Mouse (Mus musculus) myocyte (in vitro differentiated cells): ENCODE measurements at regions not wholly inside any gene's neighbourhood (a gene's known extent, or its start where the extent isn't known, plus 50 kb on each side); places are given as distances from the start of the nearest gene placed in this dataset.
A peak's percentile ranks its signal among the peaks of the same experiment; 100 is the strongest.

ENCODE experiments used
- H3K27me3 ChIP-seq: one replicate; pipeline ENCODE4 v1.6.1; 2011; ENCODE audit not compliant: control insufficient read depth, insufficient read depth, insufficient read length
- H3K36me3 ChIP-seq: one replicate; pipeline ENCODE4 v1.6.1; 2011; ENCODE audit not compliant: control insufficient read depth, insufficient read depth
- H3K4me2 ChIP-seq: one replicate; pipeline ENCODE4 v1.6.1; 2011; ENCODE audit warnings: low read depth, control low read depth
- H3K4me3 ChIP-seq: one replicate; pipeline ENCODE4 v1.5.1; 2011; ENCODE audit warnings: mild to moderate bottlenecking, control low read depth, moderate library complexity
- H3K79me2 ChIP-seq: one replicate; pipeline ENCODE4 v1.6.1; 2011; ENCODE audit not compliant: control insufficient read depth, insufficient read depth
- H3ac ChIP-seq: one replicate; pipeline ENCODE4 v1.6.1; 2011; ENCODE audit not compliant: control insufficient read depth, insufficient read length
- CEBPB ChIP-seq: IDR thresholded peaks from 2 replicates; pipeline ENCODE4 v1.6.1; 2011; ENCODE audit warnings: mild to moderate bottlenecking, moderate library complexity; ENCODE audit not compliant: poor library complexity, insufficient read depth, severe bottlenecking
- E2F4 ChIP-seq: IDR thresholded peaks from one replicate; pipeline ENCODE4 v1.6.1; 2011; ENCODE audit warnings: mild to moderate bottlenecking, control low read depth, moderate library complexity; ENCODE audit not compliant: insufficient read depth
- MAX ChIP-seq: IDR thresholded peaks from one replicate; pipeline ENCODE4 v1.6.1; 2011; ENCODE audit warnings: low read depth, mild to moderate bottlenecking, control low read depth
- MYOD1 ChIP-seq, 3 experiments: IDR thresholded peaks; one replicate each; pipeline ENCODE4 v1.6.1; 2011; ENCODE audit warnings: control low read depth in 2 of 3, low read depth in 2 of 3, mild to moderate bottlenecking in 2 of 3, moderate library complexity in 1 of 3; ENCODE audit not compliant: insufficient read length in 2 of 3, control insufficient read depth in 1 of 3
- MYOG ChIP-seq, 3 experiments: IDR thresholded peaks; one replicate each; pipeline ENCODE4 v1.6.1; 2011; ENCODE audit warnings: control low read depth in 2 of 3, low read depth in 2 of 3, mild to moderate bottlenecking in 2 of 3; ENCODE audit not compliant: insufficient read length in 2 of 3, control insufficient read depth in 1 of 3, insufficient read depth in 1 of 3
- POLR2A ChIP-seq: IDR thresholded peaks from one replicate; pipeline ENCODE4 v1.6.1; 2011; ENCODE audit warnings: low read depth, mild to moderate bottlenecking, control low read depth, moderate library complexity; ENCODE audit not compliant: insufficient read length
- POLR2AphosphoS2 ChIP-seq: IDR thresholded peaks from one replicate; pipeline ENCODE4 v1.6.1; 2011; ENCODE audit warnings: low read depth, control low read depth; ENCODE audit not compliant: insufficient read length
- REST ChIP-seq: IDR thresholded peaks from one replicate; pipeline ENCODE4 v1.6.1; 2011; ENCODE audit warnings: mild to moderate bottlenecking, control low read depth, moderate library complexity; ENCODE audit not compliant: insufficient read depth, insufficient read length
- SRF ChIP-seq: IDR thresholded peaks from one replicate; pipeline ENCODE4 v1.6.1; 2011; ENCODE audit warnings: low read depth; ENCODE audit not compliant: control insufficient read depth, insufficient read length
- TCF12 ChIP-seq: IDR thresholded peaks from one replicate; pipeline ENCODE4 v1.6.1; 2011; ENCODE audit warnings: mild to moderate bottlenecking, control low read depth; ENCODE audit not compliant: poor library complexity, insufficient read depth, severe bottlenecking
- TCF3 ChIP-seq: IDR thresholded peaks from one replicate; pipeline ENCODE4 v1.6.1; 2011; ENCODE audit warnings: low read depth, control low read depth; ENCODE audit not compliant: insufficient read length
- USF1 ChIP-seq: IDR thresholded peaks from one replicate; pipeline ENCODE4 v1.6.1; 2011; ENCODE audit warnings: low read depth, mild to moderate bottlenecking, control low read depth, moderate library complexity

GRCm38 (mm10) chr2:79136619-79137458, 118.4 kb upstream of the Itga4 start:
- no peak overlapping the region for H3K4me2 ChIP-seq
- H3K36me3 ChIP-seq = no peaks in the 10 kb centered on the region
- no peak overlapping the region for H3K4me3 ChIP-seq
- no peak for TF ChIP-seq TCF3
- H3K79me2 ChIP-seq = no peaks in the 10 kb centered on the region
- no peaks in the 10 kb centered on the region for H3K27me3 ChIP-seq
- no peak overlapping the region for H3ac ChIP-seq

GRCm38 (mm10) chr2:79137694-79138171, 117.5 kb upstream of the Itga4 start:
- no peaks in the 10 kb centered on the region for H3K36me3 ChIP-seq
- H3ac ChIP-seq = no peak overlapping the region
- no peaks in the 10 kb centered on the region for H3K79me2 ChIP-seq
- H3K27me3 ChIP-seq = no peaks in the 10 kb centered on the region
- no peak overlapping the region for H3K4me3 ChIP-seq
- no peak overlapping the region for H3K4me2 ChIP-seq
- TF ChIP-seq MYOD1 (IDR thresholded peaks at IDR 0.05; ENCODE audit: control insufficient read depth in 1 of 3, insufficient read length in 2 of 3, low read depth in 2 of 3) (peak in 2 of 3 experiments; percentile 51 to 63), MAX (no peak)

GRCm38 (mm10) chr2:79138368-79139109, 116.7 kb upstream of the Itga4 start:
- no peak overlapping the region for H3K4me2 ChIP-seq

GRCm38 (mm10) chr2:79141961-79142360, 113.3 kb upstream of the Itga4 start:
- no peak overlapping the region for H3K4me3 ChIP-seq
- no peak overlapping the region for H3K4me2 ChIP-seq
- no peaks in the 10 kb centered on the region for H3K36me3 ChIP-seq
- no peak overlapping the region for H3ac ChIP-seq
- H3K79me2 ChIP-seq = no peaks in the 10 kb centered on the region
- no peaks in the 10 kb centered on the region for H3K27me3 ChIP-seq
- TF ChIP-seq MYOD1 (IDR thresholded peaks at IDR 0.05; ENCODE audit: control insufficient read depth in 1 of 3, insufficient read length in 2 of 3, low read depth in 2 of 3) (no peak), MAX (no peak), USF1 (no peak), REST (no peak), TCF12 (no peak), TCF3 (no peak), POLR2A (no peak), E2F4 (no peak), CEBPB (no peak), MYOG (IDR thresholded peaks at IDR 0.05; ENCODE audit: control insufficient read depth in 1 of 3, insufficient read depth in 1 of 3, insufficient read length in 2 of 3, low read depth in 2 of 3) (no peak), POLR2AphosphoS2 (no peak), SRF (no peak)

More at GRCm38 (mm10) chr2:79138368-79139109, 116.7 kb upstream of the Itga4 start:
- no peak overlapping the region for H3ac ChIP-seq
- no peaks in the 10 kb centered on the region for H3K79me2 ChIP-seq
- H3K36me3 ChIP-seq = no peaks in the 10 kb centered on the region
- no peak overlapping the region for H3K4me3 ChIP-seq
- H3K27me3 ChIP-seq = no peaks in the 10 kb centered on the region
- TF ChIP-seq MYOD1 (IDR thresholded peaks at IDR 0.05; ENCODE audit: control insufficient read depth in 1 of 3, insufficient read length in 2 of 3, low read depth in 2 of 3) (no peak), SRF (no peak), POLR2AphosphoS2 (no peak), MYOG (IDR thresholded peaks at IDR 0.05; ENCODE audit: control insufficient read depth in 1 of 3, insufficient read depth in 1 of 3, insufficient read length in 2 of 3, low read depth in 2 of 3) (no peak)

- Histone ChIP-seq H3K27me3 (no peaks in the 10 kb centered on the region), H3ac (no peak overlapping the region), H3K4me3 (no peak overlapping the region), H3K4me2 (no peak overlapping the region), H3K79me2 (no peaks in the 10 kb centered on the region), H3K36me3 (no peaks in the 10 kb centered on the region)
- TF ChIP-seq MYOD1 (IDR thresholded peaks at IDR 0.05; ENCODE audit: control insufficient read depth in 1 of 3, insufficient read length in 2 of 3, low read depth in 2 of 3) (no peak), TCF3 (no peak), CEBPB (no peak), POLR2A (no peak), TCF12 (no peak), MAX (no peak), USF1 (no peak), MYOG (IDR thresholded peaks at IDR 0.05; ENCODE audit: control insufficient read depth in 1 of 3, insufficient read depth in 1 of 3, insufficient read length in 2 of 3, low read depth in 2 of 3) (no peak), SRF (no peak), REST (no peak), POLR2AphosphoS2 (no peak), E2F4 (no peak)
Measured at GRCm38 (mm10) chr2:79143196-79143595, 112.0 kb upstream of the Itga4 start.
